Mouse (Mus musculus) gastrocnemius, postnatal 14 days (tissue): ENCODE data around the gene Lmf1. TPM values are rescaled to one million over a fixed set of nuclear protein-coding genes. Genes with fewer than 3 reads are reported as not detected.

ENCODE experiments used
- DNase-seq: peaks from one replicate; pipeline ENCODE4 v3.0.0; 2021; ENCODE audit warnings: mixed read lengths
- intact Hi-C: fragments of 180-260 bp; cut with DNase I; formaldehyde crosslinking; loops from one replicate; pipeline ENCODE4 v1.15.1; 2025; ENCODE audit warnings: low total_unique reads
- total RNA-seq, 2 experiments: library from RNA; stranded (reverse); gene quantifications; 2 replicates each; pipeline ENCODE4 v1.2.3; 2021

Gene Lmf1
- total RNA-seq, 2 experiments from 2014 or later, result 13.1 to 13.8 TPM

- no peak for DNase-seq
- intact Hi-C loops, result no loop called here
Measured at GRCm38 (mm10) chr17:25590985-25591384, 12.1 kb downstream of the Lmf1 start.

- intact Hi-C loops, result no loop called here
- peak; percentile 55 for DNase-seq
Measured at GRCm38 (mm10) chr17:25592336-25592735, 13.5 kb downstream of the Lmf1 start.

- intact Hi-C loops, result no loop called here
- no peak for DNase-seq
Measured at GRCm38 (mm10) chr17:25593411-25594261, 14.8 kb downstream of the Lmf1 start.

GRCm38 (mm10) chr17:25595495-25595894 is 16.6 kb downstream of the Lmf1 start:
- intact Hi-C loops, result no loop called here
- no peak for DNase-seq

GRCm38 (mm10) chr17:25597537-25597936 is 18.7 kb downstream of the Lmf1 start:
- no peak for DNase-seq
- intact Hi-C loops, result no loop called here

GRCm38 (mm10) chr17:25602366-25602765 is 23.5 kb downstream of the Lmf1 start:
- intact Hi-C loops, result no loop called here
- no peak for DNase-seq

- DNase-seq, result no peak
- intact Hi-C loops, result no loop called here
Measured at GRCm38 (mm10) chr17:25604234-25604633, 25.3 kb downstream of the Lmf1 start.

- intact Hi-C loops, result no loop called here
- DNase-seq, result no peak
Measured at GRCm38 (mm10) chr17:25608137-25608785, 29.4 kb downstream of the Lmf1 start.

- no peak for DNase-seq
- intact Hi-C loops, result no loop called here
Measured at GRCm38 (mm10) chr17:25608821-25609505, 30.1 kb downstream of the Lmf1 start.

- intact Hi-C loops, result no loop called here
- DNase-seq, result no peak
Measured at GRCm38 (mm10) chr17:25609506-25609828, 30.6 kb downstream of the Lmf1 start.

- DNase-seq, result no peak
- intact Hi-C loops, result no loop called here
Measured at GRCm38 (mm10) chr17:25610151-25610550, 31.3 kb downstream of the Lmf1 start.

GRCm38 (mm10) chr17:25612537-25612936 is 33.7 kb downstream of the Lmf1 start:
- DNase-seq, result no peak
- intact Hi-C loops, result no loop called here

- no peak for DNase-seq
- intact Hi-C loops, result no loop called here
Measured at GRCm38 (mm10) chr17:25613323-25613722, 34.4 kb downstream of the Lmf1 start.

- DNase-seq, result no peak
- intact Hi-C loops, result no loop called here
Measured at GRCm38 (mm10) chr17:25614723-25615510, 36.0 kb downstream of the Lmf1 start.

GRCm38 (mm10) chr17:25618508-25619056 is 39.7 kb downstream of the Lmf1 start:
- DNase-seq, result no peak
- intact Hi-C loops, result no loop called here

- DNase-seq, result no peak
- intact Hi-C loops, result no loop called here
Measured at GRCm38 (mm10) chr17:25623441-25623840, 44.6 kb downstream of the Lmf1 start.

GRCm38 (mm10) chr17:25623935-25624334 is 45.0 kb downstream of the Lmf1 start:
- intact Hi-C loops, result no loop called here
- no peak for DNase-seq

GRCm38 (mm10) chr17:25624446-25625119 is 45.7 kb downstream of the Lmf1 start:
- DNase-seq, result no peak
- intact Hi-C loops, result no loop called here

GRCm38 (mm10) chr17:25625282-25625681 is 46.4 kb downstream of the Lmf1 start:
- no peak for DNase-seq
- intact Hi-C loops, result no loop called here
